Mouse (Mus musculus): Measurements from ENCODE around the gene Cd59b. TPM values are rescaled to one million over a fixed set of nuclear protein-coding genes. Genes with fewer than 3 reads are reported as not detected.

The Cd59b gene
- total and polyA plus RNA-seq, 3 experiments: 0.38 TPM; not detected in 2

GRCm38 (mm10) chr2:104124071-104124470 lies 54.4 kb downstream of the Cd59b start:
- H3K9ac ChIP-seq (ENCODE audit: control insufficient read depth, low read depth, low read length, poor library complexity, severe bottlenecking): no peak overlapping the region
- no peaks in the 10 kb centered on the region for H3K79me2 ChIP-seq (ENCODE audit: control insufficient read depth, insufficient read depth, low read length, poor library complexity)
- H3K27ac ChIP-seq (ENCODE audit: control insufficient read depth, low read depth, low read length): no peak overlapping the region
- no peak for DNase-seq (ENCODE audit: low read depth, low spot score)
- no peak overlapping the region for H3K4me3 ChIP-seq (ENCODE audit: control insufficient read depth in 1 of 2, insufficient read depth in 1 of 2, low read depth in 2 of 2, low read length in 2 of 2)
- peaks cover 12 to 19% of the 10 kb centered on the region in 2 experiments for H3K4me1 ChIP-seq (ENCODE audit: control insufficient read depth in 1 of 2, insufficient read depth in 2 of 2, low read length in 2 of 2)
- H3K27me3 ChIP-seq (ENCODE audit: control insufficient read depth in 1 of 2, insufficient read depth in 2 of 2, low read length in 2 of 2): peaks cover 9 to 30% of the 10 kb centered on the region in 2 experiments
- no peaks in the 10 kb centered on the region for H3K9me3 ChIP-seq (replicated peaks; ENCODE audit: insufficient read depth, low read length)
- 0 out of 2 replicates have a peak, but pooled peaks have one; percentile 11 for TF ChIP-seq GATA1 (IDR thresholded peaks at IDR 0.05; ENCODE audit: low read depth, low read length)
- TF ChIP-seq ZKSCAN1 (IDR thresholded peaks at IDR 0.05; ENCODE audit: low read depth, low read length): no peak
- H3K36me3 ChIP-seq (ENCODE audit: control insufficient read depth in 1 of 2, insufficient read depth in 2 of 2, low read length in 2 of 2): peaks cover 0 to 20% of the 10 kb centered on the region in 2 experiments; a peak in 2 of 4 replicates

- Histone ChIP-seq H3K79me2 (ENCODE audit: control insufficient read depth, insufficient read depth, low read length, poor library complexity) (no peaks in the 10 kb centered on the region), H3K9ac (ENCODE audit: control insufficient read depth, low read depth, low read length, poor library complexity, severe bottlenecking) (no peak overlapping the region), H3K4me3 (ENCODE audit: control insufficient read depth in 1 of 2, insufficient read depth in 1 of 2, low read depth in 2 of 2, low read length in 2 of 2) (no peak overlapping the region), H3K27me3 (ENCODE audit: control insufficient read depth in 1 of 2, insufficient read depth in 2 of 2, low read length in 2 of 2) (peaks cover 9 to 25% of the 10 kb centered on the region in 2 experiments), H3K27ac (ENCODE audit: control insufficient read depth, low read depth, low read length) (no peak overlapping the region), H3K36me3 (ENCODE audit: control insufficient read depth in 1 of 2, insufficient read depth in 2 of 2, low read length in 2 of 2) (peaks cover 0 to 5% of the 10 kb centered on the region in 2 experiments; a peak in 2 of 4 replicates), H3K4me1 (ENCODE audit: control insufficient read depth in 1 of 2, insufficient read depth in 2 of 2, low read length in 2 of 2) (peaks cover 0 to 7% of the 10 kb centered on the region in 2 experiments; a peak in 2 of 4 replicates), H3K9me3 (replicated peaks; ENCODE audit: insufficient read depth, low read length) (no peaks in the 10 kb centered on the region)
- no peak for DNase-seq (ENCODE audit: low read depth, low spot score)
- TF ChIP-seq EP300 (IDR thresholded peaks at IDR 0.05; ENCODE audit: low read depth in 1 of 2, low read length in 2 of 2) (no peak), POLR2A (IDR thresholded peaks at IDR 0.05; ENCODE audit: control insufficient read depth in 1 of 2, insufficient read depth in 1 of 2, low read depth in 1 of 2, low read length in 2 of 2, poor library complexity in 1 of 2) (no peak), RAD21 (IDR thresholded peaks at IDR 0.05; ENCODE audit: low read depth, low read length) (no peak), MYC (IDR thresholded peaks at IDR 0.05; ENCODE audit: low read depth, low read length) (no peak), TAL1 (IDR thresholded peaks at IDR 0.05; ENCODE audit: low read length) (no peak), UBTF (IDR thresholded peaks at IDR 0.05; ENCODE audit: borderline replicate concordance, insufficient read depth, low read depth, low read length) (no peak), BHLHE40 (IDR thresholded peaks at IDR 0.05; ENCODE audit: borderline replicate concordance, low read depth, low read length) (no peak)
These were observed 59.3 kb downstream of the Cd59b start for GRCm38 (mm10) chr2:104128803-104129531.

GRCm38 (mm10) chr2:104130165-104130564 lies 60.5 kb downstream of the Cd59b start:
- Histone ChIP-seq H3K27ac (ENCODE audit: control insufficient read depth, low read depth, low read length) (no peak overlapping the region), H3K4me1 (ENCODE audit: control insufficient read depth in 1 of 2, insufficient read depth in 2 of 2, low read length in 2 of 2) (peaks cover 0 to 7% of the 10 kb centered on the region in 2 experiments; a peak in 2 of 4 replicates), H3K4me3 (ENCODE audit: control insufficient read depth in 1 of 2, insufficient read depth in 1 of 2, low read depth in 2 of 2, low read length in 2 of 2) (no peak overlapping the region), H3K27me3 (ENCODE audit: control insufficient read depth in 1 of 2, insufficient read depth in 2 of 2, low read length in 2 of 2) (peaks cover 5 to 14% of the 10 kb centered on the region in 2 experiments), H3K9me3 (replicated peaks; ENCODE audit: insufficient read depth, low read length) (no peaks in the 10 kb centered on the region), H3K79me2 (ENCODE audit: control insufficient read depth, insufficient read depth, low read length, poor library complexity) (no peaks in the 10 kb centered on the region), H3K9ac (ENCODE audit: control insufficient read depth, low read depth, low read length, poor library complexity, severe bottlenecking) (no peak overlapping the region), H3K36me3 (ENCODE audit: control insufficient read depth in 1 of 2, insufficient read depth in 2 of 2, low read length in 2 of 2) (peaks cover 0 to 5% of the 10 kb centered on the region in 2 experiments; a peak in 2 of 4 replicates)
- no peak for TF ChIP-seq E2F4 (IDR thresholded peaks at IDR 0.05; ENCODE audit: borderline replicate concordance, low read depth, low read length)
- no peak for TF ChIP-seq POLR2A (IDR thresholded peaks at IDR 0.05; ENCODE audit: control insufficient read depth in 1 of 2, insufficient read depth in 1 of 2, low read depth in 1 of 2, low read length in 2 of 2, poor library complexity in 1 of 2)
- no peak for TF ChIP-seq HCFC1 (IDR thresholded peaks at IDR 0.05; ENCODE audit: low read depth, low read length)
- no peak for DNase-seq (ENCODE audit: low read depth, low spot score)

All from MEL (cell line).